Mouse (Mus musculus) heart, embryonic 13.5 days (tissue): ENCODE results near the gene Vmn2r113. TPM values are rescaled to one million over a fixed set of nuclear protein-coding genes. Genes with fewer than 3 reads are reported as not detected.
"Not testable (repeated sequence)": the region's sequence is repeated elsewhere in the genome, so short reads cannot be mapped to it uniquely, and the experiment has no call there.

Experiments used
- ATAC-seq: fragments of 200-750 bp; cut with Nextera tagmentation; 2 replicates; pipeline ENCODE4 v1.8.0; 2017; ENCODE audit warnings: moderate TSS enrichment; ENCODE audit not compliant: insufficient number of reproducible peaks, low FRiP score, low TSS enrichment; ENCODE audit errors: extremely low read depth
- H3K27ac ChIP-seq: fragments of 300-500 bp; sonication (generic); replicated peaks from 2 replicates; pipeline ENCODE4 v1.5.1; 2015; ENCODE audit warnings: moderate library complexity, mild to moderate bottlenecking, inconsistent platforms
- H3K27me3 ChIP-seq: fragments of 300-500 bp; sonication (generic); replicated peaks from 2 replicates; pipeline ENCODE4 v1.6.1; 2015; ENCODE audit warnings: mild to moderate bottlenecking, inconsistent platforms
- H3K36me3 ChIP-seq: fragments of 300-500 bp; sonication (generic); 2 replicates; pipeline ENCODE4 v1.6.1; 2015; ENCODE audit warnings: mild to moderate bottlenecking, inconsistent platforms
- H3K4me1 ChIP-seq: fragments of 300-500 bp; sonication (generic); 2 replicates; pipeline ENCODE4 v1.6.1; 2015; ENCODE audit warnings: inconsistent platforms
- H3K4me2 ChIP-seq: fragments of 300-500 bp; sonication (generic); 2 replicates; pipeline ENCODE4 v1.6.1; 2015; ENCODE audit warnings: inconsistent platforms, mild to moderate bottlenecking, moderate library complexity
- H3K4me3 ChIP-seq: fragments of 300-500 bp; sonication (generic); 2 replicates; pipeline ENCODE4 v1.5.1; 2015; ENCODE audit warnings: moderate library complexity, mild to moderate bottlenecking, inconsistent platforms
- H3K9ac ChIP-seq: fragments of 300-500 bp; sonication (generic); 2 replicates; pipeline ENCODE4 v1.6.1; 2015; ENCODE audit warnings: inconsistent platforms, mild to moderate bottlenecking, moderate library complexity
- H3K9me3 ChIP-seq: fragments of 300-500 bp; sonication (generic); 2 replicates; pipeline ENCODE4 v1.6.1; 2016; ENCODE audit warnings: inconsistent platforms
- WGBS: fragments of 180-500 bp; shearing (Covaris S2); methylation state at CpG from one replicate; pipeline ENCODE4 v1.1.7; 2015; ENCODE audit warnings: mixed read lengths; 5-methylcytosine and 5-hydroxymethylcytosine counted together
- polyA plus RNA-seq: library from polyadenylated mRNA; unstranded; fragments of >200 nt; fragmentation: Nextera tagmentation; extraction: Ambion mirVana; gene quantifications from 2 replicates; pipeline ENCODE4 v1.2.1, GENCODE M21; 2015

Gene Vmn2r113
- not detected in 2 replicates for polyA plus RNA-seq

DNA sequence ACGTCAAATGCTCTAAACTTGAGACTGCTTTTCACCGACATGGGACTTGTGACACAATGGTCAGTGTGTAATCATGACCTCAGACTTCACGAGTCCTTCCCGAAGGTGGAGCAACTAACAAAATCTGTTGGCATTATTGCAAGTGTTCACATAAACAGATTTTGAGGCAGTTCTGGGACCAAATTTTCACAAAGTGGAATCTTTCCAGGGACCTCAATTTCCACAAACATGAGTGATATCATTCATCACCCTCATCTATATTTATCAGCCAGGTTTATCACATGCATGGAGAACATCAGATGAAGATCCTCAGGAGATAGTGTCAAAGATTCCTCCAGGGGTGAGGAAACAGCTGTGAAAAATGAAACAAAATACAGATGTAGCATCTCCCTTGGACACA lies at the start of gene Vmn2r113:
Gene Vmn2r113, plus strand, starts transcription at position 301 of the 400 bp plus-strand sequence.
- not testable (repeated sequence) for H3K27ac ChIP-seq, H3K4me3 ChIP-seq, H3K27me3 ChIP-seq, H3K4me2 ChIP-seq, H3K9me3 ChIP-seq, H3K36me3 ChIP-seq, ATAC-seq, H3K9ac ChIP-seq, H3K4me1 ChIP-seq
- no CpG with 5 or more reads among the region's 4 CpGs for WGBS

Other genes with a start within 250 kb of the Vmn2r113 start
- gene Zfp945, start 75.8 kb upstream of the Vmn2r113 start, polyA plus RNA-seq, result 13.4 and 14.2 TPM in 2 replicates
- gene Vmn2r-ps130, start 118.2 kb downstream of the Vmn2r113 start, polyA plus RNA-seq, result not detected in 2 replicates